Comparison of ENCODE assay signal across 8 mouse cellular contexts in the genomic region with DNA sequence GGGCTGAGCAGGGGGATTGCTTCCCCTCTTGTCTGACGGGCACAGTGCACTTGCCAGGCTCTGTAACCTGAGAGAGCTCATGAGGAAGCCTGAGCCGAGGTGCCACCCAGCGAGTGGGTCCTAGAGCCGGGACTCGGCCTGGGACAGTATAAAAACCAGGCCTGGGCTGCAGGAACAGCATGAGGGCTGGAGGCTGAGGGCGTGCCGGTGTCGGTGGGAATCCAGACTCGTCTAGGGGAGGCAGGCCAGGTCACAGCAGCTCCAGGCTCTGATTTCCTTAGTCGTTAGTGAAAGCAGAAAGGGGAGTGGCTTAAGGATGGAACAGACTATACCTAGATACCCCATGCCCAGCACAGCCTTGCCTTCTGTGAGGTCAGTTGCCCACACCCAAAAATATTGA. TPM values are rescaled to one million over a fixed set of nuclear protein-coding genes. Genes with fewer than 3 reads are reported as not detected.
DNase-seq lines count a peak whose midpoint lies in the region; ATAC-seq and TF ChIP-seq lines count a peak whose summit lies in the region.

No protein-coding gene starts in this region.

- intact Hi-C loops in heart, postnatal 36 days (cut with DNase I): loop anchor here (1.0 to 5.0 kb wide), 4 partner anchors 46 to 321 kb away; a partner anchor contains a TSS

- WGBS in heart, embryonic 15.5 days: 70% methylated on average over 10 of the region's 10 CpGs
- 70% methylated on average over 10 of the region's 10 CpGs for WGBS in forebrain, embryonic 13.5 days
- WGBS in limb, embryonic 15.5 days: 43% methylated on average over 10 of the region's 10 CpGs
- WGBS in cerebellum, adult 2 months: 71% methylated on average over 10 of the region's 10 CpGs

- no peak for TF ChIP-seq POLR2A in cerebellum, adult 2 months (IDR thresholded peaks at IDR 0.05; ENCODE audit: borderline replicate concordance, insufficient read depth, low read length)

- H3K4me2 ChIP-seq in heart, embryonic 15.5 days: no peak overlapping the region
- H3K4me2 ChIP-seq in forebrain, embryonic 13.5 days: no peak overlapping the region
- no peak overlapping the region for H3K4me2 ChIP-seq in limb, embryonic 15.5 days

- no peaks in the 10 kb centered on the region for H3K27me3 ChIP-seq in heart, embryonic 15.5 days
- no peaks in the 10 kb centered on the region for H3K27me3 ChIP-seq in forebrain, embryonic 13.5 days
- no peaks in the 10 kb centered on the region for H3K27me3 ChIP-seq in limb, embryonic 15.5 days
- no peaks in the 10 kb centered on the region for H3K27me3 ChIP-seq in cerebellum, adult 2 months (ENCODE audit: control insufficient read depth, insufficient read depth, low read length)

- peak overlapping the region; percentile 35; the same call in 1 of the 2 replicates for H3K9ac ChIP-seq in heart, embryonic 15.5 days
- H3K9ac ChIP-seq in forebrain, embryonic 13.5 days: peak overlapping the region; percentile 60; the same call in 1 of the 2 replicates
- 0 out of 2 replicates have a peak overlapping the region, but pooled peaks have one; percentile 39 for H3K9ac ChIP-seq in limb, embryonic 15.5 days

- no peak for DNase-seq in heart, postnatal 36 days
- peak; percentile 59 for DNase-seq in ES-CJ7 (ENCODE audit: low read depth, low spot score)
- DNase-seq in thymus, postnatal 14 days: no peak
- no peak for DNase-seq in cerebellum, adult 2 months
- no peak for DNase-seq in left cerebral cortex, adult 8-10 months (ENCODE audit: low spot score in 2 of 2)

- H3K4me1 ChIP-seq in heart, embryonic 15.5 days (replicated peaks): peaks cover 23% of the 10 kb centered on the region
- H3K4me1 ChIP-seq in forebrain, embryonic 13.5 days: no peaks in the 10 kb centered on the region; the same call in none of the 2 replicates
- peaks cover 40% of the 10 kb centered on the region for H3K4me1 ChIP-seq in limb, embryonic 15.5 days
- peaks cover 28% of the 10 kb centered on the region for H3K4me1 ChIP-seq in cerebellum, adult 2 months (ENCODE audit: control insufficient read depth, insufficient read depth, low read length)

- no peaks in the 10 kb centered on the region for H3K9me3 ChIP-seq in heart, embryonic 15.5 days (replicated peaks)
- H3K9me3 ChIP-seq in forebrain, embryonic 13.5 days (replicated peaks): no peaks in the 10 kb centered on the region
- no peaks in the 10 kb centered on the region for H3K9me3 ChIP-seq in limb, embryonic 15.5 days

- TF ChIP-seq CTCF in cerebellum, adult 2 months (IDR thresholded peaks at IDR 0.05; ENCODE audit: borderline replicate concordance, insufficient read depth, low read depth, low read length): no peak

- H3K27ac ChIP-seq in heart, embryonic 15.5 days: no peak overlapping the region
- no peak overlapping the region for H3K27ac ChIP-seq in forebrain, embryonic 13.5 days
- peak overlapping the region; percentile 76 for H3K27ac ChIP-seq in limb, embryonic 15.5 days
- no peak overlapping the region for H3K27ac ChIP-seq in cerebellum, adult 2 months (ENCODE audit: insufficient read depth, low read length)

- H3K36me3 ChIP-seq in heart, embryonic 15.5 days: peaks cover 51% of the 10 kb centered on the region
- peaks cover 72% of the 10 kb centered on the region for H3K36me3 ChIP-seq in forebrain, embryonic 13.5 days (ENCODE audit: poor library complexity, severe bottlenecking)
- peaks cover 71% of the 10 kb centered on the region for H3K36me3 ChIP-seq in limb, embryonic 15.5 days

- no peak overlapping the region for H3K4me3 ChIP-seq in heart, embryonic 15.5 days
- no peak overlapping the region for H3K4me3 ChIP-seq in forebrain, embryonic 13.5 days
- H3K4me3 ChIP-seq in limb, embryonic 15.5 days: no peak overlapping the region
- no peak overlapping the region for H3K4me3 ChIP-seq in cerebellum, adult 2 months (replicated peaks; ENCODE audit: insufficient read depth, low read depth, low read length)

- ATAC-seq in heart, embryonic 15.5 days (replicated peaks; ENCODE audit: insufficient number of reproducible peaks, insufficient read depth, low FRiP score, low read depth): no peak
- no peak for ATAC-seq in forebrain, embryonic 13.5 days
- ATAC-seq in limb, embryonic 15.5 days (ENCODE audit: insufficient number of reproducible peaks, low FRiP score, low TSS enrichment, low read depth): no peak

RNA-seq across cellular contexts. Expression of a gene that starts 9.2 kb away (rescaled TPM):
- 18.9 and 20.3 TPM in 2 replicates for polyA plus RNA-seq in heart, embryonic 15.5 days (2015; fragmentation: Nextera tagmentation; extraction: Ambion mirVana)
- total RNA-seq in heart, postnatal 36 days (2021): 10 to 100 TPM; 16.2 to 16.5 TPM
- polyA plus RNA-seq in forebrain, embryonic 13.5 days (2015; fragmentation: Nextera tagmentation; extraction: Ambion mirVana): 40.0 and 42.2 TPM in 2 replicates
- 22.0 and 24.2 TPM in 2 replicates for polyA plus RNA-seq in limb, embryonic 15.5 days (2015; fragmentation: Nextera tagmentation; extraction: Ambion mirVana)
- polyA plus RNA-seq in cerebellum, adult 2 months (2012; rRNA removed): 19.2 and 19.9 TPM in 2 replicates
- 10 to 100 TPM; 15.5 to 18.6 (median 18.2) TPM for total RNA-seq in left cerebral cortex, adult 8-10 months (2022)

RNA-seq across cellular contexts. Expression of a gene that starts 26.8 kb away (rescaled TPM):
- polyA plus RNA-seq in heart, embryonic 15.5 days (2015; fragmentation: Nextera tagmentation; extraction: Ambion mirVana): 70.6 and 86.1 TPM in 2 replicates
- total RNA-seq in heart, postnatal 36 days (2021): 10 to 100 TPM; 33.1 to 41.2 TPM
- 131 and 142 TPM in 2 replicates for polyA plus RNA-seq in forebrain, embryonic 13.5 days (2015; fragmentation: Nextera tagmentation; extraction: Ambion mirVana)
- polyA plus RNA-seq in limb, embryonic 15.5 days (2015; fragmentation: Nextera tagmentation; extraction: Ambion mirVana): 143 and 150 TPM in 2 replicates
- polyA plus RNA-seq in cerebellum, adult 2 months (2012; rRNA removed): 80.5 and 83.5 TPM in 2 replicates
- total RNA-seq in left cerebral cortex, adult 8-10 months (2022): 10 to 100 TPM; 59.6 to 78.5 (median 71.8) TPM

RNA-seq across cellular contexts. Expression of a gene that starts 40.0 kb away (rescaled TPM):
- 61.9 and 63.1 TPM in 2 replicates for polyA plus RNA-seq in heart, embryonic 15.5 days (2015; fragmentation: Nextera tagmentation; extraction: Ambion mirVana)
- 10 to 100 TPM; 50.9 to 53.7 TPM for total RNA-seq in heart, postnatal 36 days (2021)
- 25.8 and 26.1 TPM in 2 replicates for polyA plus RNA-seq in forebrain, embryonic 13.5 days (2015; fragmentation: Nextera tagmentation; extraction: Ambion mirVana)
- polyA plus RNA-seq in limb, embryonic 15.5 days (2015; fragmentation: Nextera tagmentation; extraction: Ambion mirVana): 167 and 168 TPM in 2 replicates
- polyA plus RNA-seq in cerebellum, adult 2 months (2012; rRNA removed): 63.8 and 68.7 TPM in 2 replicates
- total RNA-seq in left cerebral cortex, adult 8-10 months (2022): 10 to 100 TPM; 19.1 to 30.8 (median 22.9) TPM

RNA-seq across cellular contexts. Expression of a gene that starts 58.0 kb away (rescaled TPM):
- polyA plus RNA-seq in heart, embryonic 15.5 days (2015; fragmentation: Nextera tagmentation; extraction: Ambion mirVana): 20.8 and 24.2 TPM in 2 replicates
- total RNA-seq in heart, postnatal 36 days (2021): 10 to 100 TPM; 13.1 to 16.0 TPM
- polyA plus RNA-seq in forebrain, embryonic 13.5 days (2015; fragmentation: Nextera tagmentation; extraction: Ambion mirVana): 4.4 and 4.8 TPM in 2 replicates
- 33.9 and 36.2 TPM in 2 replicates for polyA plus RNA-seq in limb, embryonic 15.5 days (2015; fragmentation: Nextera tagmentation; extraction: Ambion mirVana)
- 9.2 and 9.7 TPM in 2 replicates for polyA plus RNA-seq in cerebellum, adult 2 months (2012; rRNA removed)
- total RNA-seq in left cerebral cortex, adult 8-10 months (2022): 1 to 10 TPM; 2.1 to 4.8 (median 2.5) TPM
